In genomic region chr15:98075034-98075433, GRCm38 (mm10) we compare ENCODE assay signal across 1 mouse cellular context.
A peak's percentile ranks its signal among the peaks of the same experiment; 100 is the strongest.
TF ChIP-seq lines count a peak whose summit lies in the region.

No protein-coding gene starts in this region.

TF ChIP-seq in CH12.LX, 34 proteins besides CTCF, POLR2A, EP300 and RAD21 (continued from another document):
- TF ChIP-seq SIN3A (IDR thresholded peaks at IDR 0.05; ENCODE audit: low read length) = peak; percentile 47; the same call in 1 of the 2 replicates
- no peak for TF ChIP-seq TBP (conservative IDR thresholded peaks at IDR 0.05; ENCODE audit: low read depth, low read length)
- no peak for TF ChIP-seq SMC3 (IDR thresholded peaks at IDR 0.05; ENCODE audit: low read depth, low read length)
- no peak for TF ChIP-seq CHD1 (IDR thresholded peaks at IDR 0.05; ENCODE audit: low read depth, low read length)
- TF ChIP-seq NELFE (IDR thresholded peaks at IDR 0.05; ENCODE audit: low read depth, low read length) = no peak
- no peak for TF ChIP-seq GABPA (IDR thresholded peaks at IDR 0.05; ENCODE audit: insufficient replicate concordance, low read depth, low read length)
- no peak for TF ChIP-seq ZC3H11A (IDR thresholded peaks at IDR 0.05; ENCODE audit: low read depth, low read length)
- peak; percentile 89 for TF ChIP-seq ETS1 (conservative IDR thresholded peaks at IDR 0.05; ENCODE audit: low read depth, low read length)
- no peak for TF ChIP-seq ZKSCAN1 (IDR thresholded peaks at IDR 0.05; ENCODE audit: borderline replicate concordance, low read depth, low read length)
